Mouse (Mus musculus) C2C12 (cell line): Measurements from ENCODE around the gene Zdhhc13. TPM values are rescaled to one million over a fixed set of nuclear protein-coding genes. Genes with fewer than 3 reads are reported as not detected.

Experiments
- H3K27me3 ChIP-seq: one replicate; pipeline ENCODE4 v1.6.1; 2011; ENCODE audit not compliant: control insufficient read depth, insufficient read depth, insufficient read length
- H3K36me3 ChIP-seq: one replicate; pipeline ENCODE4 v1.6.1; 2011; ENCODE audit not compliant: control insufficient read depth, insufficient read depth
- H3K4me3 ChIP-seq: one replicate; pipeline ENCODE4 v1.5.1; 2011; ENCODE audit warnings: mild to moderate bottlenecking, control low read depth; ENCODE audit not compliant: poor library complexity, insufficient read depth, severe bottlenecking
- H3K79me2 ChIP-seq: one replicate; pipeline ENCODE4 v1.6.1; 2011; ENCODE audit not compliant: control insufficient read depth, insufficient read depth
- H3K79me3 ChIP-seq: one replicate; pipeline ENCODE4 v1.6.1; 2011; ENCODE audit warnings: low read depth, control low read depth
- H3ac ChIP-seq: one replicate; pipeline ENCODE3; 2011; ENCODE audit warnings: low read depth; ENCODE audit not compliant: control insufficient read depth, insufficient read length
- CEBPB ChIP-seq: IDR thresholded peaks from one replicate; pipeline ENCODE4 v1.6.1; 2011; ENCODE audit warnings: low read depth, mild to moderate bottlenecking, control low read depth, moderate library complexity
- CTCF ChIP-seq: IDR thresholded peaks from one replicate; pipeline ENCODE4 v1.5.1; 2011; ENCODE audit not compliant: control insufficient read depth, insufficient read depth, insufficient read length
- FOSL1 ChIP-seq: IDR thresholded peaks from one replicate; pipeline ENCODE4 v1.8.0; 2011; ENCODE audit warnings: mild to moderate bottlenecking, low read length; ENCODE audit not compliant: poor library complexity, insufficient read depth, severe bottlenecking
- MAX ChIP-seq: IDR thresholded peaks from one replicate; pipeline ENCODE4 v1.6.1; 2011; ENCODE audit warnings: mild to moderate bottlenecking, control low read depth
- MYOD1 ChIP-seq: IDR thresholded peaks from one replicate; pipeline ENCODE4 v1.6.1; 2011; ENCODE audit warnings: low read depth; ENCODE audit not compliant: control insufficient read depth, insufficient read length
- MYOG ChIP-seq: IDR thresholded peaks from one replicate; pipeline ENCODE4 v1.6.1; 2011; ENCODE audit not compliant: control insufficient read depth, insufficient read length; ENCODE audit errors: extremely low read depth
- USF1 ChIP-seq: IDR thresholded peaks from one replicate; pipeline ENCODE4 v1.6.1; 2011; ENCODE audit warnings: low read depth, mild to moderate bottlenecking, control low read depth, moderate library complexity
- polyA plus RNA-seq: library from polyadenylated mRNA; unstranded; fragments of >200 nt; fragmentation: generic; extraction: Trizol; gene quantifications from one replicate; pipeline ENCODE4 v1.2.1, GENCODE M21; 2012; ENCODE audit warnings: missing spikeins

Gene Zdhhc13
- polyA plus RNA-seq, 1 experiment = 12.2 TPM

- Histone ChIP-seq H3K79me3 (no peaks in the 10 kb centered on the region), H3K27me3 (no peaks in the 10 kb centered on the region), H3K4me3 (no peak overlapping the region), H3K36me3 (peaks cover 9% of the 10 kb centered on the region), H3ac (no peak overlapping the region), H3K79me2 (no peaks in the 10 kb centered on the region)
- TF ChIP-seq CTCF = no peak
- TF ChIP-seq USF1 = no peak
- no peak for TF ChIP-seq MYOG
- no peak for TF ChIP-seq MYOD1
- no peak for TF ChIP-seq CEBPB
- no peak for TF ChIP-seq FOSL1
- TF ChIP-seq MAX = no peak
Measured at GRCm38 (mm10) chr7:48859362-48859761, 70.6 kb downstream of the Zdhhc13 start.

GRCm38 (mm10) chr7:48860948-48861347, 72.1 kb downstream of the Zdhhc13 start:
- Histone ChIP-seq H3K4me3 (no peak overlapping the region), H3ac (no peak overlapping the region), H3K79me3 (no peaks in the 10 kb centered on the region), H3K79me2 (no peaks in the 10 kb centered on the region), H3K36me3 (peaks cover 22% of the 10 kb centered on the region), H3K27me3 (no peaks in the 10 kb centered on the region)
- TF ChIP-seq USF1 (no peak), FOSL1 (no peak), MYOD1 (no peak), MAX (no peak), MYOG (no peak)

- H3K79me3 ChIP-seq = no peaks in the 10 kb centered on the region
- peaks cover 30% of the 10 kb centered on the region for H3K36me3 ChIP-seq
- no peak overlapping the region for H3K4me3 ChIP-seq
- H3K79me2 ChIP-seq = no peaks in the 10 kb centered on the region
- TF ChIP-seq MYOG = no peak
- no peak for TF ChIP-seq USF1
- no peak for TF ChIP-seq MAX
- no peak for TF ChIP-seq CEBPB
- no peak overlapping the region for H3ac ChIP-seq
- H3K27me3 ChIP-seq = no peaks in the 10 kb centered on the region
Measured at GRCm38 (mm10) chr7:48861796-48862195, 73.0 kb downstream of the Zdhhc13 start.

- H3K79me2 ChIP-seq = no peaks in the 10 kb centered on the region
- no peak for TF ChIP-seq FOSL1
- TF ChIP-seq MAX = no peak
- no peak for TF ChIP-seq MYOD1
- no peak for TF ChIP-seq CTCF
- TF ChIP-seq CEBPB = no peak
- no peak for TF ChIP-seq USF1
- no peak for TF ChIP-seq MYOG
- H3K27me3 ChIP-seq = no peaks in the 10 kb centered on the region
- no peak overlapping the region for H3K4me3 ChIP-seq
- peaks cover 54% of the 10 kb centered on the region for H3K36me3 ChIP-seq
- no peak overlapping the region for H3ac ChIP-seq
- peaks cover 1% of the 10 kb centered on the region for H3K79me3 ChIP-seq
Measured at GRCm38 (mm10) chr7:48864199-48864598, 75.4 kb downstream of the Zdhhc13 start.

GRCm38 (mm10) chr7:48864671-48865458, 76.1 kb downstream of the Zdhhc13 start:
- Histone ChIP-seq H3K4me3 (no peak overlapping the region), H3ac (no peak overlapping the region), H3K79me2 (no peaks in the 10 kb centered on the region), H3K79me3 (peaks cover 1% of the 10 kb centered on the region), H3K27me3 (no peaks in the 10 kb centered on the region), H3K36me3 (peaks cover 57% of the 10 kb centered on the region)
- TF ChIP-seq MYOG (no peak), CTCF (no peak), FOSL1 (no peak), CEBPB (no peak), MAX (no peak), MYOD1 (no peak), USF1 (no peak)

GRCm38 (mm10) chr7:48867576-48867975, 78.8 kb downstream of the Zdhhc13 start:
- TF ChIP-seq MYOG (no peak), USF1 (no peak), CTCF (no peak), MAX (no peak), MYOD1 (no peak), CEBPB (no peak), FOSL1 (no peak)
- H3K27me3 ChIP-seq = no peaks in the 10 kb centered on the region
- H3ac ChIP-seq = no peak overlapping the region
- no peak overlapping the region for H3K4me3 ChIP-seq
- peaks cover 81% of the 10 kb centered on the region for H3K36me3 ChIP-seq
- H3K79me2 ChIP-seq = no peaks in the 10 kb centered on the region
- H3K79me3 ChIP-seq = peaks cover 4% of the 10 kb centered on the region
